Mouse (Mus musculus) urinary bladder, postnatal 14 days (tissue): ENCODE measurements around the gene Sftpd.

Experiments used
- DNase-seq: peaks from one replicate; pipeline ENCODE4 v3.0.0; 2021; ENCODE audit warnings: low spot score

Sftpd gene

DNA sequence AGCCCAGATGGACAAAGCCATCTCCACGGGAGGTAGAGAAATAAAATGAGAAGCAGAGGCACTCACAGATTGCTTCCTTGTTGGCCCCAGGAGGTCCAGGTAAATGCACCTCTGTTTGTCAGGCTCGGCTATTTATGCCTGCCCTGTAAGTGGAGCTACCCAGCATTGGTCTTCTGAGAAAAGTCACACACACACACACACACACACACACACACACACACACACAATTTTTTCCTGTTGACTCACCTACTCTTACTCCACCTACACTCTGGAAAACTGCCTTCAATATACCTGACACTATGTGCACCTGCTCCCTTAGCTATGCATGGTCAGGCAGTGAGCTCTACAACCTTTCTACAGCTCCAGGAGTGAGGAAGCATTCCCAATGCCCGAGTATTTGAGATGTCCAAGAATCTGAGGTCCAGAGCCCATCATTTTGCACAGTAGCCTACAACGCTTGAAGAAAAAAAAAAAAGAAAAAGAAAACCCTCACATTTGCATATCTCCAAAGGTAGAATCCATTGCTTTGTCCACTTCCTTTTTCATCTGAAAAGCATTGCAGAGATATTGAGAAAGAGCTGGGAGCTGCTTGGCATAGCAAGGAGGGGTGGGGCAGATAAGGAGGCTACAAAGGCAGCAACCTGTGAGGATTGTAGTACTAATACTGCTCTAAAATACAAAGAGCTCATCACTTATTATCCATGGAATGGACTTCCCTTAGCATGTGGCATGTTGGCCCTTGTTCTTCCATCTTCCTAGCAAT lies at the start of gene Sftpd:
Gene Sftpd (minus strand): TSS at position 91 of the 763 bp plus-strand sequence.
- DNase-seq, result no peak

DNA sequence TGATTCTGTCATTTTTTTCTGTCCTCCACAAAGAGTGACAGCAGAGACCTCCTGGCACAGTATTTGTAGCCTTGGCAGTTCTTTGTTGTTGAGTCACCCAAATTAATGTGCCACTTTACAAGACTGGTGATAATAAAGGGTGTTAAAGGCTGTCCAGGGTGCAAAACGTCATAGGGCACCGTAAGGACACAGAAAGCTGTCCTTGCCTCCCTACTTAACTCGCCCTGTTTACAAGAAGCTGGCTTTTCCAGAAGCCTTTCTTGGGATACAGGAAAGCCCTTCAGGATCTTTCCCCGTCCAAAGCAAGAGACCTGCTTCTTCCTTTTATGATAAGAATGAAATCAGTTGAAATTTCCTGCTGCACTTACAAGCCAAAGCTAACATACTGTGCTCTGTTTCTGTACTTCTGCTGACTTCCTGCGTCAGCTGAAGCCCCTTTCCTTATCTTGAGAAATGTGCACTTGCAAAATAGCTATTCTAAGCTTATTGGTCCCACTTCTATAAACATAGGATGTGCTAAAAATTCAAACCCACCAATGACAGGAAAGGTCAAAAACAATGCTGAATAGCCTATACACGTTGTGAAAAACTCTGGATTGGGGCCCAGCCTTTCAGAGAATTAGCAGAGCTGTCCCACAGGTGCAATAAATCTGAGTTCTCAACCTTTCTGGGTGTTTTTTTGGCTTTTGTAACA lies 13.2 kb upstream of the Sftpd start:
- no peak for DNase-seq

DNA sequence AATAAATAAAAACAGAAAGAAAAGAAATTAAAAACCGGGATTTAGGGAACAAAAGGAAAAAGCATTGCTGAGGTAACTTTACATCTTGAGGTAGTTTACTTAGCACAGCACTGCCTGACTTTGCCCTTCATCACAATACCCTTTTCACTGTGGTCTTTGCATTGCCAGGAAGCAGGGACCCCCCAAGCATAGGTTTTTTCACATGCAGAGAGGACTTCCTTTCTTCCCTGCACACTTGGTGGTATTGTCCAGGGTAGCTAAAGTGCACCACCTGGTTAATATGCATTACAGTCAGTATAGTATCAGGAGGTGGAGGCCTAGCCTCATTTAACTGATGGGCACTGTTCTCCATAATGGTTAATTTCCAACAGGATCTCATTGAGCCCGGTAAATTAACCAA lies 4.5 kb upstream of the Sftpd start:
- no peak for DNase-seq

DNA sequence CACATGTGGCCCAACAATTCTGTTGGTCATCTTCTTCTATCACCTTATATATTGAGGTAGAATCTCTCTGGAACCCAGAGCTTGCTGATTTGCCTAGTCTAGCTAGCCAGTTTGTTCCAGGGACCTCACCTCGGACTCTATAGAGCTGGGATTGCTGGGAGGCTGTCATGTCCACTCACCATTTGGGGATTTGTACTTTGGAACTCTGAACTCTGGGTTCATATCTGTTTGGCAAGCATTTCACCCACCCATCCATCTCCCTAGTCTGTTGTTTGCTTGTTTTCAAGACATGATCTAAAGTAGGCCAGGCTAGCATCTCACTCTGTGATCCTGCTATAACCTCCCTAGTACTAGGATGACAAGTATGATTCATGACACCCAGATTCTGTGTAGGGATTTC lies 10.1 kb downstream of the Sftpd start:
- no peak for DNase-seq

DNA sequence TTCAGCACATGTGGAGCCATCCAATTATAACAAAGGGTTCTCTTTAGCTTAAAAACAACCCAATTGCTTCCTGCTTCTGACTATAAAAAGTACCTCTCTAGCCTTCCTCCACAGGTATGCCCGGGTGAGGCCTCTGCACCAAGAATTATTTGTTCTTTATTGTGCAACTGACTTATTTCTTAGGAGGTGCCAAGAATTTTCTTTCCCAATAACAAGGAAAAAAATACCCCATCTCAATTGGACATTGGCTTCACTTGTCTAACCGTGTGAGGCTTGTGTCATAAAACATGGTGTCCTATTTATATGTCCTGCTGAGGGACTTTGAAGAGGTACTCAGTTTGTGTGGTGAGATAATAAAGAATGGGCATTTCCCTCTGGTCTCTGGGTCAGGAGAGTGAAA lies 14.4 kb downstream of the Sftpd start:
- no peak for DNase-seq

DNA sequence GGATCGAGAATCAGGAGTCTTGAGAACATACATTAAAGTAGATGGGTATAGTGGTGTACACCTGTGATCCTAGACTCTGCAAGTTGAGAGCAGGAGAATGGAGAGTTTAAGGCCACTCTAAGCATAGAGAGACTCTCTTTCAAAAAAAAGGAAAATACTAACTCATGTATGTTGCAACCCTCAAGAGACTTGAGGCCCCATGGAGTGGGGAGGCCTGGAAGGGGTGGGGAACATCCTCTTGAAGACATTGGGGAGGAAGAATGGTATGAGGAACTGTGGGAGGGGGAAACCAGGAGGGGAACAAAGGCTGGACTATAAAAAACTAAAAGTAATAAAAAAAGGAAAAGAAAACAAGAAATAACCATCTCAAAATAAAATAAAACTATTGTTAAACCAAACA lies 16.4 kb downstream of the Sftpd start:
- no peak for DNase-seq

DNA sequence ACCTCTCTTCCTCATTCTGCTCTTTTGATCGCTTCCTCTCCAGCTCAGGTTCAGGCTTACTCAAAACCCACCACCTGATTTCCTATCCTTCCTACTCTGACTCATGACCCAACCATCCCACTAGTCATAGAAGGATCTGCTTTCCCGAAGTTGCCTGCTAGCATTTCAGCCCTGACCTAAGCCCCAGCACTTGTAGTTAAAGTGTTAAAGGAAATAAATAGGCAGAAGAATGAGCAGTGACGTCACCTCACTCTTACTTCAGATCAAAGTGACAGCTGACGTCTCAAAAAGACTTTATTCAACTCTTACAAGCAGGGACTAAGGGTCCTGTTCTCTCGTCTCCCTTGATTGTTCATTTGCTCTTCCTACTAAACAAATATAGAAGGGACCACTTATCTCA lies 17.7 kb downstream of the Sftpd start:
- DNase-seq, result no peak

DNA sequence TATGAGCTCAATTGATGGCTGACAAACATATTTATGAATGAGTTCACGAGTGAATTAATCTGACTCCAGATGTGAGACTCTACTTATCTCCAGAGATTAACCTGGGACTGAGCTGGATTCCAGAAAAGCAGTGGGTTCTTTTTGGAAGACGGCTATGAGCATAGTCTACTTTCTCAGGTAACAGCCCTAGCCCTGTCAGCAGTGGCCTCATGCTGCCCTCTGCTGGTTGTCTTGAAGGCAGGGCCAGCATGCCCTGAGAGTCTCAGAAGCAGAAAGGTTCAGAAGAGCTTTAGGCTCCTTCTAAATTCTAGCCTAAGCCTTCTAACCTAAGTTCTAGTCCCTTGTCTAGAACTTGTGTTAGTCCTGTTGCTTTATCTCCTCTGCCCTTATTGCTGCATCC lies 22.3 kb downstream of the Sftpd start:
- peak; percentile 41 for DNase-seq

DNA sequence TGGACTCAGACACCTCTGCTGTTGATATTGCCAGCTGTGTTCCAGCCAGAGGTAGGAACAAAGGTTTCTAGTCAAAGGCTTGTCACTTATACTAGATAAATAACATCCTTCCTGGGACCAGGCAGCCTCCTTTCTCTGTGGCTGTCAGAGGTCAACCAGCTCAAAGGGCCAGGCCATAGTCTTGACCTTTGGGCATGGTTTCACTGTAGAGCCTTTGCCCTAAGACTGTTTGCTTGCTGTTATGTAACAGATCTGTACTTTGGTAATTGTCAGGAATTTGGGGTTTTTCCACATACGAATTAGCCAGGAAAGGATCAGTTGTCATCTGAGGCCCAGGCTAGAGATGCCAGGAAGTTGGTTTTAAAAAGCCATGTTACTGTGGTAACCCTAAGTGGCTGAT lies 24.2 kb downstream of the Sftpd start:
- DNase-seq, result no peak

DNA sequence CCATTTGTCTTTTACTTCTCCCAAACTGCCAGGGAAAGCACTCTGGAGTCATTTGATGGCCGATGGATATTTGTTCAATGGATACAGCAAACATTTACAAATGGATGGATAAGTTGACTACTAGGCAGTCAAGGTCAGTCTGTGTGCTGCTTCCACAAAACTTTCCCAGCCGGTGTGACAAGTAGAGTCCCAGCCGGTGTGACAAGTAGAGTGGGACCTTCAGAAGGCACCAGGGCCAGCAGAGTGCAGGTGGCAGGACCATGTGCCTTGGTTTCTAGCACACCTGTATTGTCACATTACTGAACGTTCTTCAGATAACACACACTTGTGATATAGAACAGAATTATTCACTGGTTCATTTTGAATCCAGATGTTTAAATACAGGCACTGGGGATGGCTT lies 24.9 kb downstream of the Sftpd start:
- no peak for DNase-seq

DNA sequence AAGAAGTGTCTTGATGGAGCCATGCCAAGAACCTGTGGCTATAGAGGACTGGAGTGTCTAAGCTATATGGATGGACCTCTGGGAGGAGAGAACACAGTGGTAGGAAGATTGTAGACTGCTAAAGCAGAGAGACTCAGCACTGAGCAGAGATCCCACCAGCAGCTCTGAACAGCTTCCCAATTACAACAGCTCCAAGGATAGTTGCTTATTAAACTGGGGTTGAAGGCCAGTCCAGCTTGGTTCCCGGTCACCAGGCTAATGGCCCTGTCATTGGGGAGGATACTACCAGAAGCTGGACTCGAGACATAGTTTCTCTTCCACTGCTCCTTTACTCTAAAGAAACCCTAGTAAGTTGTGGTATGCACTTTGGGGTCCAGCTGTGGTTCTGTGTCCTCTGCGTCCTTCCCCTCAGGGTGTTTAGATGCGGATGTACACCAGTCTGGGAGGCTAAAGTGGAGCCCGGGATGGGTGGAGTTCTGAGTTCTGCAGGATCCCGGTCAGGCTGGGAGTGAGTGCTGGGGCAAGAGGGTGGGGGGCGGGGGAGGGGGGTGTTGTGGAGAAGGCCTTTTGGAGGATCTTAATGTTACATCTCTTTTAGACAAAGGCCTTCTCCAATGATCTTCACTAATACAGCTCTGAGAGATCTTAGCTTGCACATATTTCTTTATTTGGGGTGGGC lies 33.6 kb downstream of the Sftpd start, which contains the start of gene Mbl1:
Gene Mbl1 (plus strand): TSS at position 239 of the 679 bp plus-strand sequence.
- no peak for DNase-seq

DNA sequence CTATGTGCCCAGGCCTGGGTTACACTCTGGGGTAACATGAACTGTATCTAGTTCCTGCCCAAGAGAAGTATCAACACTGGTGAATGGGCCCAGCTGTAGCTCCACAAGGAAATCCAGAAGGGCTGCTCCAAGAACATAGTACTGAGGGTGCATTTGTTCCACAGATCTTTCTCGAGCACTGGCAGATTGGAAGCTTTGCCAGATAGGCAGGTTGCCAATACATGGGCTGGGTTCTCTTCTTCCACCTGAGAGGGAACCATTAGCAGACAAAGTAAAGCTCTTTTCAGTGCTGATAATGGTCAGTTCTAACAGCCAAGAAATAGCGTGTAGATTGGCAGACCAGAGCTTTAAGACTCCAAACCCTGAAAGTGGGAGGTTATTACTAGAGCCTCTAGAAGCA lies 37.6 kb downstream of the Sftpd start:
- DNase-seq, result no peak

DNA sequence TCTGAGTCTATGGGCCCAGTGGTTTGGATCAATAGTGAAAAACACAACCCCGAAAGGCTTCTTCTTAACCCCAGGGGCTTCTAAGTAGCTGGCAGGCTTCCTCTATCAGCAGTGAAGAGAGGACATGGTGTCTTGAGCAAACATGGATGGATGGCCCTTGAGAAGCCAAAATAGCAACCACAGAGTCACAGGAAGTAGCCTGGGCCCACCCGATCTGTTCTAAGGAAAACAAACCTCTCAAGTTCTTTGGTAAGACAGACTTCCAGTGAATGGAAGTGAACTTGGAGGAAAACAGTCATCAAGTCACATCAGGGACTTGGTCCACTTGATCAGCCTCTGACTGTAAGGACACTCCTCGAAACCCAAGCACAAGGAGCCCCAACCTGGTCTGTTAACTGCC lies 38.0 kb downstream of the Sftpd start:
- DNase-seq, result no peak

DNA sequence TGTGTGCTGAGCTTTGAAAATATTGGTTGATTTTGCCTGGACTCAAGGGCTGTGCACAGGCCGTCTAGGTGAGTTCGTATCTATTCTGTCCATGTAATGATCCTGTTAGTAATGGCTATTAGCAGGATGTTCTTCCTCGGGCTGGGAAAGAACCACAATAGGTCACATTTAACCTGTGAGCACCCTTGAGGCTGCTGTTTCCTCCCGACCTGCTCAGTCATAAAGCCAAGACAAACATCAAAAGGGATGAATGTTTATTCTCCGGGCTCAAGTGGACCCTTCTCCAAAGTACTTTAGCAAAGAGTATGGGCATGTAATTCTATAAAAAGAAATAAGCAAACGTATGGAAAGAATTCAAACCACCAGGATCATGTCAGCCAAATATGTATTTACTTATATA lies 38.9 kb downstream of the Sftpd start:
- DNase-seq, result no peak

DNA sequence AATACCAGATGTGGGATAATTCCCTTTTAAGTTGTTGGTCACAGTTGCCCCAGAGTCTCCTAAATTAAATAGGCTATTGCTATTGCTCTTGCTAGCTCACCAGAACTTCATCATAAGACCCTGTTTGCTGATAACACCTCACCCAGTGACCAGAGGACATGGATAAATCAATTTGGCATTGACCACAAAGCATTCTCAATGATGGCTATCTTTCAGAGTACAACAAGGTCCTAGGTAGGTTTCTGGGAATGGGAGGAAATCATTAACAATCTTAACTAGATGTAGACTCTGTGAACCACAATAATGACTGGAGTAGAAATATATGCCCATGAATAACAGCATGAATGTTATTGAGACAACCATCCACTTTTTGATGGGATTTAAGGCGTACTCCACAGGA lies 44.3 kb downstream of the Sftpd start:
- no peak for DNase-seq

DNA sequence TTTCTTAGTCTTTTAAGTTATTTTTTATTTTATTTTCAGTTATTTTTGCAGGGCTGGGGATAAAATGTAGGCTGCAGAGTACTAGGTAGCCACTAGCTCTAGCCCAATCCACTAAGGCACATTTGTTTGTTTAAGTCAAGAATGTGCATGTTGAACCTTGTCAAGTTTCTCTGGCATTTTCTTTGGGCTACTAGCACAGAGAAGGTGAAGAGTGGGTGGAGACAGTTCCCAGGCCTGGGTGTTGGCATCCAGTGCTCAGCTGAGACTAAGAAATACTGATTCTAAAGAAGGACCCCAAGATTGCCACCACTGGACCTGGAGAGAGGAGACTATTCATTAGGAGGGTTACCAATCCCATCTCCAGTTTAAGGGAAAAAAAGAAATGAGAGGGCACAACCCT lies 47.9 kb downstream of the Sftpd start:
- DNase-seq, result no peak

DNA sequence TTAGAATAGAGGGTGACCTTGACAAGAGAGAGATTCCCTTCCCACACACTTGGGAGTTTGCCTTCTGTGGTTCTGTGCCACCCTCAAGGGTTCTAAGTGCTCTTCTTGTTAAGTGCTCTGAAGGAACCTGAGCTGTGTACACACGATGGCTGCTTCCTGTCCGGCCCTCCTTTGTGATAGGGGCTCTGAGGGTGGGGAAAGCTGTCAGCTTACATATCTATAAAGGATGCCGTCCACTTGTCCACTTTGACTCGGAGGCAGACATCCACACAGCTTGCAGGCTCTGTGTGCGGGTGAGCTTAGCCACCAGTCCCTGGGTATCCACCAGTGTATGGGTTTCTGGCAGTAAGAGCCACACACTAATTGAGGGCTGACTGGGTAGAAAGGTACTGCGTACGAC lies 53.4 kb downstream of the Sftpd start, which contains the start of gene Sftpa1:
Gene Sftpa1 (plus strand): TSS at position 243 of the 400 bp plus-strand sequence.
- DNase-seq, result no peak

DNA sequence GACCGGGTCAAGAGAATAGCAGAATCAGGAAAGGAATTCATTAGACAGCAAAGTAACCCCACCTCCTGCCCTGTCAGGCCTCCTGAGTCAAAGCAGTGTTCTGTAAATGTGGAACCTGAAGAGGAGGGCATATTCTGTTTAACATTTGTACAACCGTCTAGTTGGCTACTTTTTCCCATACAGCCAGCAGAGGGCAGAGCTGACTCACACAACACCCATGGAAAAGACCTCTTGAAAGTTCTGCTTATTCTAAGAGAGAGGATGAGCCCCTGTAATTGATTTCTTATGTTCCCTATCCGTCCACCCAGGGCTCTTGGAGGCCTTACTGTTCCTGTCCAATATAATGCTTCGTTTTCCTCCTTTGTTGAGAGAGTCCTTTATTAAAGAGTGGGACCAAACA lies 57.0 kb downstream of the Sftpd start:
- DNase-seq, result peak; percentile 10

DNA sequence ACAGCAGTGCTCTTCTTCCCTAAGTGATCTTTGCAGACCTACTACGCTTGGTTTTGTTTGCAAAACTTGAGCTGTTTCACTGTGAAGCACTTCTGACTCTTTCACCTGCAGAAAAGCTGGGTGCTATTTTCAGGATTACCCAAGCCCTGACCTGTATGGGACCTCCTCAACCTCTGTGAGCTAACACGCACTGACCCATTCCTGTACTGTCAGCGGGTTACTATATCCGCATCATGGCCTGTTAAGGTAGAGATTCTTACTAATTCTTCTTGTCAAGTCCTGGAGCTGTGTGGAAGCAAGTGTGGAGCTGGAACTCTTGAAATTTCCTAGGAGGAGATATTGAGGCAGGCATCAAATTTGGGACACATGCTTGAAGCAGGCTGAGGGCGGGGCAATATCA lies 60.3 kb downstream of the Sftpd start:
- DNase-seq, result no peak
